Mouse (Mus musculus): ENCODE measurements around the gene Snrnp70. TPM values are rescaled to one million over a fixed set of nuclear protein-coding genes. Genes with fewer than 3 reads are reported as not detected.
A peak's percentile ranks its signal among the peaks of the same experiment; 100 is the strongest.

The Snrnp70 gene
- total RNA-seq (2021): 100 to 1,000 TPM; 341 to 386 TPM

DNA sequence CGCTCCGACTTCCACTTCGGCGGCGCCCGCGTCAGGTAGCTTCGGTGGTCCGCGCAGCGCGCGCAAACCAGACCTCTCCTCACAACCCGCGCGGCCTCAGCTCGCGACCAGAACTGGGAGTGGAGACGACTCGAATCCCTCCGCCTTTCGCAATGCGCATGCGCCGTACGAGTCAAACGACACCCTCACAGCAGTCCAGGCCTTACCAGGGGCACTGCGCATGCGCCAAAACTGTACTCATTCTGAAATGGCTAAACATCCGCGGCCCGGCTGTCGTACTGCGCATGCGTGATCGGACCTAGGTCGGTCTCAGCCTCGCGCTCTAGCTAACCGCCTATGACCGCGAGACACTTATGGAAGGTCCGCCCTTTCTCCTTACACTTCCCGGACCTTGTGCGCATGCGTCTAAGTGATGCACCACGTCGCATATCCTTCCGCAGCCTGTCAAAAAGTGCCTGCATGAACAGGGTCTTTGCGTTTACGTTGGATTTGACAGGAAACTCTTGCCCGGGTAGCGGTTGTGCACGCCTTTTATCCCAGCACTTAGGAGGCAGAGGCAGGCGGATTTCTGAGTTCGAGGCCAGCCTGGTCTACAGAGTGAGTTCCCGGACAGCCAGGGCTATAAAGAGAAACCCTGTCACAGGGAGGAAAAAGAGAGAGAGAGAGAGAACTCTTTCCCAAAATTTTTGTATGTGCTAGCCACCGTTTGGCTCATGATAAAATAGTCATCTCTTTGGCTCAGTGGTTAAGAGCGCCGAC lies at the start of gene Snrnp70:
TSS of gene Snrnp70 (minus strand) at position 165 of the 759 bp plus-strand sequence.
- DNase-seq (ENCODE audit: low spot score in 2 of 2): peak; percentile 100
- intact Hi-C loops (cut with DNase I): loop anchor here (2.0 kb wide), 1 partner anchor 19 kb away; no protein-coding TSS in a partner anchor

DNA sequence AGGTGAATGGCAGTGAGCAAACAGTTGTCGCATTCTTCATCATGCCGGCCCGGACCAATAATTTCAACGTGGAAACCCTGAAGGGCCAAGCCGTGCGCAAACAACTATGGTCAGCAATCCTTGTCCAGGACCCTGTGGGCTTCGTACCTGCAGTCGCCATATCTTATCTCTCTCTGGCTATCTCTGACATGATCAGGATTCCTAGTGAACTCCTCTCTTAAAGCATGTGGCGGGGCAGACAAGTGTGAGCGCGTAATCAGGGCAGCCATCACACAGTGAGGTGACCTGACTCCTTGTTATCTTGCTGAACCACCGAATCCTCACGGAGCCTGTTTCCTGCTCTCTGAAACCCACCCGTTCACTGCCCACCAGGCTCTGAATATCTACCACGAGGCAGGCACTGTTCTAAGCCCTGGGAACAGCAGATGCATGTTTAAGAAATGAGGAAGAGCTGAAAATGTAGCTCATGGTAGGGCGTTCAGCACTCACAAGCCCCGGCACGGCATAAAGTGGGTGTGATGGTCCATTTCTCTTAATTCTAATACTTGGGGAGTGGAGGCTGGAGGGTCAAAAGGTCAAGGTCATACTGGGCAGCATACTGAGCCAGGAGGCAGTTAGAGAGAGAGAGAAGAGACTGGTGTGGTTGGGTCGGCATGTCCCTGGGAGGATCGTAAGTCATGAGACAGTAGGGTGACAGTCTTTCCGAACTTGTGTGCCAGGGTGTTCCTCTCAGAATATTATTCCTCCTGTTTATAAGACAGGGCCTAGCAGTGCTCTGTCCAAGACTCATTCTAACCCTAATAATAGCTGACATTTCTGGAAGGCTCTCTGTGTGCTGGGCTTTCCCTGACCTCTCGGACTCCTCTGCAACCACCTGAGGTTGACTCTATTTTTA lies 48.2 kb upstream of the Snrnp70 start:
- DNase-seq (ENCODE audit: low spot score in 2 of 2): no peak
- intact Hi-C loops (cut with DNase I): no loop called here

DNA sequence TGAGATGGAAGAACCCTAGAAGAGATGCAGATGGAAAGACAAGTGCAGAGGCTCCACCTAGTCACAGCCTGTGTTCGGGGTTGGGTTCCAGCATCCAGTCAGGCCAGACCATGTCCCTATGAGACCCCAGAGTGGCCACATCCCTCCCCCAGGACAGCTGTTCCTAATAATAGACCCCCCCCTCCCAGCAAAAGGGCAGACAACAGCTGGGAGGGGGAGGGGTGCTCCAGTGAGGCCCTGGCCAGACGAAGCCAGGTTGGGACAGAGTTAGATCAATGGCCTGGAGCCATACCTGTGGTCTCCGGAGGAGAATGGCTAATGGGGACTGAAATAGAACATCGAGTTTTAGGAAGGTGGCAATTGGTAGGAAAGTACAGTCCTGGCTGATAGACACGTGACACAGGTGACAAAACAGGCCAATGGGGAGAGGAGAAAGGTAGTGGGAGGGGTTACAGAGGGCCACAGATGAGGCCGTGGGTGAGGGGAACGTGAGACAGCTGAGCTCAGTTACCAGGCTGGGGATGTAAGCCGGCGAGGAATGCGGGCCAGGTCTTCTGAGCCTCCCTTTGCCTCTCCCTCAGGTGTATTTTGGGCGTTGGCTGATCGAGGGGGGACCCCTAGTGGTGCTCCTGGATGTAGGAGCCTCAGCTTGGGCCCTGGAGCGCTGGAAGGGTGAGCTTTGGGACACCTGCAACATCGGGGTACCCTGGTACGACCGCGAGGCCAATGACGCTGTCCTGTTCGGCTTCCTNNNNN lies 42.2 kb upstream of the Snrnp70 start, which contains the start of gene Ruvbl2:
TSS of gene Ruvbl2 (minus strand) at position 576 of the 756 bp plus-strand sequence.
- intact Hi-C loops (cut with DNase I): no loop called here

DNA sequence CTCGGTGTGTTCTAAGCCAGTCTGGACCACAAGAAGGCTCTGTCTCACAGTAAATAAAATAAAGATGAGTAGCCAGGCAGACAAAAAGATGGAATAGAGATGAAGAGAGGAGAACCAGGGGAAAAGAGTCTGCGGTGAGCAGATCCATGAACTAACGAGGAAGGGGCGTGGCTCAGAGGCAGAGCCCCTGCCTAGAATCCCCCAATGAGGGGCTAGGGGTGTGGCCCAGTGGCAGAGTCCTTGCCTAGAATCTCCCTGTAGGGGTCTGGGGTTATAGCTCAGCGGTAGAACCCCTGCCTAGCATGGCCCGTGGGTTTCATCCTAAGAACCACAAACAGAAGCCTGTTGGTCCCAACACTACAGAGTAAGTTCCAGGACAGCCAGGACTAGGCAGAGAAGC lies 41.5 kb upstream of the Snrnp70 start:
- DNase-seq (ENCODE audit: low spot score in 2 of 2): no peak
- intact Hi-C loops (cut with DNase I): no loop called here

More for the DNA sequence above, 42.2 kb upstream of the Snrnp70 start, which contains the start of gene Ruvbl2:
- no peak for DNase-seq (ENCODE audit: low spot score in 2 of 2)

GRCm38 (mm10) chr7:45436444-45436843 lies 40.9 kb upstream of the Snrnp70 start:
- no peak for DNase-seq (ENCODE audit: low spot score in 2 of 2)
- intact Hi-C loops (cut with DNase I): no loop called here

DNA sequence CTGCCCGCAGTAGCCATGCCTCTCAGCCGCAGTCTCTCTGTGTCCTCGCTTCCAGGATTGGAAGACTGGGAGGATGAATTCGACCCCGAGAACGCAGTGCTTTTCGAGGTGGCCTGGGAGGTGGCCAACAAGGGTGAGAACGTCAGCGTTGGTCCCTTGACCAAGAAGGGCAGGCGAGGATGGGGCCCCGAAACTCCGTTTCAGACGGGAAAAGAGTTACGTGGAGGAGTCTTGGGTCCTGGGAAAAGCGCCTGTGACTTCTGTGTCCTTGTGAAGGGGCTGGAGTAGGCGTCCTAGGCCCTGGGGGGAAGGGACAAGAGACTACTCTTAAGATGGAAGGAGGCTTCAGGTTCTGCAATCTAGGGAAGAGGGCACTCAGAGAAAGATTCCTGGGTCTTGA lies 39.5 kb upstream of the Snrnp70 start:
- peak in 1 of 2 experiments; percentile 16 for DNase-seq (ENCODE audit: low spot score in 2 of 2)
- intact Hi-C loops (cut with DNase I): loop anchor here (2.0 kb wide), 1 partner anchor 30 kb away; the partner anchor contains the start of gene Kcna7

GRCm38 (mm10) chr7:45434203-45435015 lies 38.9 kb upstream of the Snrnp70 start, which contains the start of gene Gys1:
Gene Gys1 (plus strand): TSS chr7:45434844.
- DNase-seq (ENCODE audit: low spot score in 2 of 2): peak; percentile 100
- intact Hi-C loops (cut with DNase I): loop anchor here (2.0 kb wide), 1 partner anchor 30 kb away; the partner anchor contains the start of gene Kcna7

DNA sequence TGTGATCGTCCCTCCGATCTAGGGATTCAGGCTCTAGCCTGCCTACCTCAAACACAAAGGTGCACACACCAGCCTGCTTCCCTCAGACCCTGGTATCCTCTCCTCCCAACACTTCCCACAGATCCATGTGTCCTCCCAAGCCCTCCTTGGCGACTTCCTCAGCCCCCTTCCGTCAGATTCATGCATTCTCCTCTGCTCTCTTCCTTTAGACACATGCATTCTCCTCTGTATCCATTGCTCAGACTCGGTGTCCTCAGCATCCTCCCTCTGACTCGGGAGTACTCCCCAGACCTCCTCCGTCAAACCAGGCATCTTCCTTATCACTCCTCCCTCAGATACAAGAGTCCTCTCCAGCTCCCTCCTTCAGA lies 38.3 kb upstream of the Snrnp70 start:
- no peak for DNase-seq (ENCODE audit: low spot score in 2 of 2)
- intact Hi-C loops (cut with DNase I): loop anchor here (2.0 kb wide), 1 partner anchor 29 kb away; the partner anchor contains the start of gene Kcna7

DNA sequence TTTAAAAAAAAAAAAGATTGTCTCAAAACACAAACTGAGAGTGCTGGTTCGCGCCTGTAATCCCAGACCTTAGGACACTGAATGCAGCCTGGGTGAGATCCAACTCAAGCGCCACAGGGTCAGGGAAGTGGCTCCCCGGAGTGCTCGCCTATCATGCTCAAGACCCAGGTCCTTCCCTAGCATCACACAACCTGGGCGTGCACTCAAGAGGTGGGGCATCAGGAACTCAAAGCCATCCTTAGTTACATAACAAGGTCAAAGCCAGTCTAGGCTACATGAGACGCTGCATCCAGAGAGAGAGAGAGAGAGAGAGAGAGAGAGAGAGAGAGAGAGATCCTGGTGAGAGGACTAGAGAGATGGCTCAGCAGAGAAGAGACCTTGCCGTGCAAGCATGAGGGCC lies 31.0 kb upstream of the Snrnp70 start:
- intact Hi-C loops (cut with DNase I): no loop called here
- DNase-seq (ENCODE audit: low spot score in 2 of 2): no peak

GRCm38 (mm10) chr7:45421194-45421593 lies 25.7 kb upstream of the Snrnp70 start:
- intact Hi-C loops (cut with DNase I): no loop called here
- no peak for DNase-seq (ENCODE audit: low spot score in 2 of 2)

DNA sequence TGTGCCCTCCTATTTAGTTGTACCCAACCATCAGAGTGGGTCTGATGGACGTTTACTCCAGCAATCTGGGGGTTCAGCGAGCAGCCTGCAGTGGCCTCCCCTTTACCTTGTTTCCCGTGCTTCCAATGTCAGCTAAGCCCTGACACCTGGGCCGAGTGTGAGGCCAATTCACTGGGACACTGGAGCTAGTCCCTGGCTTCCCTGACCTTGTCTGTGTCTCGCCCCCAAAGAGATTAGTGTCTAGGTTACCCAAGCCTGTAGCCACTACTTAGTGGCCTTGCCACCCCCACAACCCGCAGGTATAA lies 25.0 kb upstream of the Snrnp70 start, which contains the start of gene Lhb:
TSS of gene Lhb (plus strand) at position 206 of the 305 bp plus-strand sequence.
- no peak for DNase-seq (ENCODE audit: low spot score in 2 of 2)
- intact Hi-C loops (cut with DNase I): no loop called here

DNA sequence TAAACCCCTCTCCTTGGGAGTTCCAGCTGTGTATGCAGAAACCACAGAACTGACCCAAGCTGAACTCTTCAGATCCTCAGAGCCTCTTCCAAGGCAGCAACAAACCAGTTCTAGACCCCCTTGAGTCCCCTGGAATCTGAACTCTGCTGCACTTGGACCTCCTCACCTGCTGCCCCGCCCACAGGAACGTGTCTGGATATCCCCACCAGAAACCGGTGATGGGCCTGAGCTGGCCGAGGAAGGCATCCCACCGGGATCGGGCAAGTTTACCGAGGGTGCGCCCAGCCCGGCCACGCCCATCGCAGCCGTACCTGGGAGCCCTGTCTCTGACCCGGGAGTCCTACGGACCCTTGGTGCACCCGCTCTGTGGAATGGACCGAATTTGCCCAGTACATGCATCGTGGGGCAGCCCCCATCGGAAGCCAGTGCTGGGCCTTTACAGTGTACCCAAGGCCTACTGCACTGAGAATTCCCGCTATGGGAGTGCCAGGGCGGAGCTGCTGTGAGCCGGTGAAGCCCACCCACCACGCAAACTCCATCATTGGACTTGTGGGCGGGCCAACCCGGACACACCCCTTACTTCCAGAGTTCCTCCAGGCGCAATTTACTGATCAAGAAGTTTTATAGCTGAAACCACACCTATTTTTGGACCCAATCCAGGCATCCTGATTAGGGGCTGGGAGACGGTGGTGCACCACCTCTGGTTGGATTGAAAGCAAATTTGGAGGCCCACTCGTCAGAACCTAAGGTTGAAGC lies 24.5 kb upstream of the Snrnp70 start:
- intact Hi-C loops (cut with DNase I): no loop called here
- no peak for DNase-seq (ENCODE audit: low spot score in 2 of 2)

GRCm38 (mm10) chr7:45417962-45418492 lies 22.5 kb upstream of the Snrnp70 start:
- intact Hi-C loops (cut with DNase I): no loop called here
- DNase-seq (ENCODE audit: low spot score in 2 of 2): no peak

DNA sequence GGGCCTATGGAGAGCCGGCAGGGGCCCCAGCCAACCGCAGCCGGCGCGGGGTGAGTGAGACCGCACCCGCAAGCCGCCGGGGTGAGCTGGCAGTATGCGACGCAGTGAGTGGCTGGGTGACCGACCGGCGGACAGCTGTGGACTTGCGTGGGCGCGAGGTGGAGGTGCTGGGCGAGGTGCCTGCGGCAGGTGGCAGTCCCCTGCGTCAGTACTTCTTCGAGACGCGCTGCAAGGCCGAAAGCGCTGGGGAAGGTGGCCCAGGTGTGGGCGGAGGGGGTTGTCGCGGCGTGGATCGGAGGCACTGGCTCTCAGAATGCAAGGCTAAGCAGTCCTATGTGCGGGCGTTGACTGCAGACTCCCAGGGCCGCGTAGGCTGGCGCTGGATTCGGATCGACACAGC lies 20.1 kb upstream of the Snrnp70 start:
- peak; percentile 17 to 64 for DNase-seq (ENCODE audit: low spot score in 2 of 2)
- intact Hi-C loops (cut with DNase I): no loop called here

DNA sequence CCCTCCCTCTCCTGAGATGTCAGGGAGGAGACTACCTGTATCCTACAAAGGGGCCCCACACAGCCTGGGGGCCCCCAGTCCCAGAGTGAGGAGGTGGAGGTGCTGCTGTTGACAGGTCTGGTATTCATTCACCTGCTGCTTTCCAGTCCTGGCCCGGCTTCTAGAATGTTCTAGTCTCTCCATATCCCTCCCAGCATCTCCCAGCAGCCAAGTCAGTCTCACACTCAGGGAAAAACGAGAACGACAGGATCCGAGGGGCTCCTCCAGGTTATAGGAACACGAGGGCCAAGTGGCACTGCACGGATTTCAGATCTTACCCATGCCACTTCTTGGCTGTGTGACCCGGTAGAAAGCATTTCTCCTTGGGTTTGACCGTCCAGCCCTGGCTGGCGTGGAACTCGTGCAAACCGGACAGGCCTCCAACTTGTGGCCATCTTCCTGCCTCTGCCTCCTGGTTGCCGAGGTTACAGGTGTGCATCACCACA lies 19.2 kb upstream of the Snrnp70 start:
- no peak for DNase-seq (ENCODE audit: low spot score in 2 of 2)
- intact Hi-C loops (cut with DNase I): no loop called here

- intact Hi-C loops (cut with DNase I): no loop called here
These were observed 18.6 kb upstream of the Snrnp70 start for GRCm38 (mm10) chr7:45413864-45414739.

More at GRCm38 (mm10) chr7:45413864-45414739, 18.6 kb upstream of the Snrnp70 start:
- DNase-seq (ENCODE audit: low spot score in 2 of 2): no peak
